In genomic region chr16:93712966-93713365, GRCm38 (mm10) we compare ENCODE assay signal across 8 mouse cellular contexts. TPM values are rescaled to one million over a fixed set of nuclear protein-coding genes. Genes with fewer than 3 reads are reported as not detected.
A peak's percentile ranks its signal among the peaks of the same experiment; 100 is the strongest.
DNase-seq lines count a peak whose midpoint lies in the region; ATAC-seq lines count a peak whose summit lies in the region.

No protein-coding gene starts in this region.

- no peak for DNase-seq in heart, postnatal 36 days
- peak; percentile 56 to 57 for DNase-seq in cerebellum, adult 18-20 months
- no peak for DNase-seq in hindbrain, embryonic 10.5 days (ENCODE audit: low spot score)
- DNase-seq in midbrain, embryonic 11.5 days (ENCODE audit: low spot score, missing footprints), result peak; percentile 71
- no peak for DNase-seq in thymus, postnatal 10 days (ENCODE audit: low spot score in 2 of 2)
- DNase-seq in MN1 (ENCODE audit: low spot score), result no peak
- DNase-seq in ovary, postnatal 36 days (ENCODE audit: low spot score), result no peak

- WGBS in heart, embryonic 15.5 days, result 79% methylated on average over 7 of the region's 7 CpGs
- WGBS in hindbrain, embryonic 10.5 days, result 83% methylated on average over 7 of the region's 7 CpGs
- 80% methylated on average over 7 of the region's 7 CpGs for WGBS in midbrain, embryonic 11.5 days

- no peak for ATAC-seq in heart, embryonic 15.5 days (replicated peaks; ENCODE audit: insufficient number of reproducible peaks, insufficient read depth, low FRiP score, low read depth)
- ATAC-seq in midbrain, embryonic 11.5 days (ENCODE audit: low FRiP score), result no peak

- no peaks in the 10 kb centered on the region for H3K9me3 ChIP-seq in heart, embryonic 15.5 days (replicated peaks)
- no peaks in the 10 kb centered on the region for H3K9me3 ChIP-seq in hindbrain, embryonic 10.5 days
- H3K9me3 ChIP-seq in midbrain, embryonic 11.5 days (ENCODE audit: control insufficient read depth, low read length), result no peaks in the 10 kb centered on the region

- H3K4me1 ChIP-seq in heart, embryonic 15.5 days (replicated peaks), result peaks cover 20% of the 10 kb centered on the region
- peaks cover 37% of the 10 kb centered on the region for H3K4me1 ChIP-seq in hindbrain, embryonic 10.5 days (replicated peaks)
- H3K4me1 ChIP-seq in midbrain, embryonic 11.5 days (ENCODE audit: control insufficient read depth, insufficient read depth, low read length), result peaks cover 11% of the 10 kb centered on the region

- no peaks in the 10 kb centered on the region; the same call in 1 of the 2 replicates for H3K27me3 ChIP-seq in heart, embryonic 15.5 days
- peaks cover 27% of the 10 kb centered on the region for H3K27me3 ChIP-seq in hindbrain, embryonic 10.5 days (ENCODE audit: insufficient read depth, poor library complexity, severe bottlenecking)
- H3K27me3 ChIP-seq in midbrain, embryonic 11.5 days (ENCODE audit: control insufficient read depth, insufficient read depth, low read length), result peaks cover 8% of the 10 kb centered on the region

- no peaks in the 10 kb centered on the region for H3K36me3 ChIP-seq in heart, embryonic 15.5 days
- H3K36me3 ChIP-seq in hindbrain, embryonic 10.5 days, result no peaks in the 10 kb centered on the region
- no peaks in the 10 kb centered on the region for H3K36me3 ChIP-seq in midbrain, embryonic 11.5 days (ENCODE audit: control insufficient read depth, insufficient read depth, low read length)

- H3K27ac ChIP-seq in heart, embryonic 15.5 days, result no peak overlapping the region
- H3K27ac ChIP-seq in hindbrain, embryonic 10.5 days, result no peak overlapping the region
- no peak overlapping the region for H3K27ac ChIP-seq in midbrain, embryonic 11.5 days (ENCODE audit: low read depth, low read length)

- peak overlapping the region; percentile 99 for H3K4me2 ChIP-seq in heart, embryonic 15.5 days
- H3K4me2 ChIP-seq in midbrain, embryonic 11.5 days, result peak overlapping the region; percentile 87

- H3K9ac ChIP-seq in heart, embryonic 15.5 days, result no peak overlapping the region
- peak overlapping the region; percentile 83 for H3K9ac ChIP-seq in midbrain, embryonic 11.5 days (ENCODE audit: low read length)

- intact Hi-C loops in heart, postnatal 36 days (cut with DNase I), result loop anchor here (5.0 to 10.0 kb wide), 5 partner anchors 34 to 662 kb away; partner anchors contain the start of genes Cbr1, Morc3, Pigp and Ttc3

- H3K4me3 ChIP-seq in heart, embryonic 15.5 days, result peak overlapping the region; percentile 93; the same call in 1 of the 2 replicates
- H3K4me3 ChIP-seq in hindbrain, embryonic 10.5 days, result peak overlapping the region; percentile 82
- peak overlapping the region; percentile 71 for H3K4me3 ChIP-seq in midbrain, embryonic 11.5 days (ENCODE audit: low read depth, low read length)

RNA-seq across cellular contexts. Expression of gene Dop1b, which starts 1.3 kb away (rescaled TPM):
- 8.3 and 9.9 TPM in 2 replicates for polyA plus RNA-seq in heart, embryonic 15.5 days (2015; fragmentation: Nextera tagmentation; extraction: Ambion mirVana)
- 10 to 100 TPM; 16.8 to 18.1 TPM for total RNA-seq in heart, postnatal 36 days (2021)
- 12.0 and 20.2 TPM in 2 replicates for polyA plus RNA-seq in hindbrain, embryonic 10.5 days (2016; fragmentation: Nextera tagmentation; extraction: Ambion mirVana)
- polyA plus RNA-seq in midbrain, embryonic 11.5 days (2014; fragmentation: Nextera tagmentation; extraction: Ambion mirVana), result 11.7 and 12.7 TPM in 2 replicates

RNA-seq across cellular contexts. Expression of gene Cbr3, which starts 30.0 kb away (rescaled TPM):
- 1.1 and 1.7 TPM in 2 replicates for polyA plus RNA-seq in heart, embryonic 15.5 days (2015; fragmentation: Nextera tagmentation; extraction: Ambion mirVana)
- 1 to 10 TPM; 2.9 to 3.6 TPM for total RNA-seq in heart, postnatal 36 days (2021)
- polyA plus RNA-seq in hindbrain, embryonic 10.5 days (2016; fragmentation: Nextera tagmentation; extraction: Ambion mirVana), result 1.3 and 1.5 TPM in 2 replicates
- 0.72 and 1.1 TPM in 2 replicates for polyA plus RNA-seq in midbrain, embryonic 11.5 days (2014; fragmentation: Nextera tagmentation; extraction: Ambion mirVana)

Comparison
In these comparisons a context has a peak if more than half of its experiments do, and no peak if none do; other contexts are left out.
1. DNase-seq: peak in cerebellum, adult 18-20 months (2 of 2) and midbrain, embryonic 11.5 days (single experiment); none in heart, postnatal 36 days (0 of 2), hindbrain, embryonic 10.5 days (single experiment), thymus, postnatal 10 days (0 of 2), MN1 (single experiment) and ovary, postnatal 36 days (single experiment).
2. Peak in every context shown above with its lines, with median percentiles within 50 percentile points of each other: H3K4me3 ChIP-seq.